Mouse (Mus musculus): ENCODE data around the gene Rnf220.

DNA sequence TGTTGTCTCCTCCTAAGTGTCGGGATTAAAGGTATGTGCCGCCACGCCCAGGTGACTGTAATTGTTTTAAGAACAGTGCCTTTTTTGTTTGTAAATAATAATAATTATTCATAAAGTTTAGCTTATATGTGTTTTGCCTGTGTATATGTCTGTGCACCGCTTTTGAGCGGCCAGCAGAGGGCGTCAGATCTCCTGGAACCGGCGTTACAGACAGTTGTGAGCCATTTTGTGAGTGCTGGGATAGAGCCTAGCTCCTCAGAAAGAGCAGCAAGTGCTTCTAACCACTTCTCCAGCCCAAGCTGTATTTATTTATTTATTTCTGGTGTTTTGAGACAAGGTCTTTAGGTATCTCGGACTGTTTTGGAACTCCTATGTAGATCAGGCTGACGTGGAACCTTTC is 266.5 kb downstream of the Rnf220 start:
- TF ChIP-seq GATA1 (IDR thresholded peaks at IDR 0.05; ENCODE audit: borderline replicate concordance, low read length) (no peak), FLI1 (IDR thresholded peaks at IDR 0.05; ENCODE audit: low read length) (no peak)

All from megakaryocyte, embryonic 14.5 days (primary cell).